Mouse (Mus musculus) ES-E14 (cell line): ENCODE results near the gene Klf12. TPM values are rescaled to one million over a fixed set of nuclear protein-coding genes. Genes with fewer than 3 reads are reported as not detected.

Experiments used
- DNase-seq: peaks from one replicate; pipeline ENCODE4 v3.0.0-alpha.2; 2013; ENCODE audit warnings: low read depth, low spot score
- H3K27ac ChIP-seq: 2 replicates; pipeline ENCODE4 v1.5.1; 2012; ENCODE audit warnings: low read depth, mild to moderate bottlenecking, low read length, moderate library complexity, mixed read lengths; ENCODE audit not compliant: poor library complexity, insufficient read depth, severe bottlenecking
- H3K36me3 ChIP-seq: 2 replicates; pipeline ENCODE4 v1.6.1; 2012; ENCODE audit warnings: mild to moderate bottlenecking, low read length, moderate library complexity, mixed read lengths; ENCODE audit not compliant: control insufficient read depth, poor library complexity, insufficient read depth, severe bottlenecking
- H3K4me1 ChIP-seq, 2 experiments: fragments of 150-350 bp in 1 of 2; sonication (generic) in 1 of 2; 2 replicates each; pipeline ENCODE4 v1.6.1; 2012; ENCODE audit warnings: low read length in 2 of 2, mild to moderate bottlenecking in 1 of 2, mixed read lengths in 1 of 2; ENCODE audit not compliant: control insufficient read depth in 2 of 2, insufficient read depth in 2 of 2, poor library complexity in 1 of 2
- H3K4me3 ChIP-seq, 2 experiments: fragments of 150-350 bp in 1 of 2; sonication (generic) in 1 of 2; 2 replicates each; pipeline ENCODE4 v1.5.1; 2012; ENCODE audit warnings: low read length in 2 of 2, low read depth in 1 of 2, mild to moderate bottlenecking in 1 of 2, mixed read lengths in 1 of 2; ENCODE audit not compliant: insufficient read depth in 1 of 2, poor library complexity in 1 of 2, severe bottlenecking in 1 of 2
- H3K9ac ChIP-seq: 2 replicates; pipeline ENCODE4 v1.6.1; 2012; ENCODE audit warnings: low read depth, mild to moderate bottlenecking, low read length, mixed read lengths; ENCODE audit not compliant: poor library complexity, insufficient read depth, severe bottlenecking
- H3K9me3 ChIP-seq: fragments of 150-350 bp; sonication (generic); 2 replicates; pipeline ENCODE4 v1.6.1; 2012; ENCODE audit warnings: low read depth, mild to moderate bottlenecking, low read length; ENCODE audit not compliant: control insufficient read depth, insufficient read depth
- CHD2 ChIP-seq: IDR thresholded peaks from 2 replicates; pipeline ENCODE4 v1.6.1; 2014; ENCODE audit warnings: mild to moderate bottlenecking, low read depth, low read length, inconsistent platforms
- HCFC1 ChIP-seq: IDR thresholded peaks from 2 replicates; pipeline ENCODE4 v1.6.1; 2012; ENCODE audit warnings: low read length, inconsistent platforms, borderline replicate concordance; ENCODE audit not compliant: insufficient read depth
- MAFK ChIP-seq: IDR thresholded peaks from 2 replicates; pipeline ENCODE4 v1.6.1; 2014; ENCODE audit warnings: mild to moderate bottlenecking, low read depth, low read length, inconsistent platforms; ENCODE audit not compliant: insufficient read depth
- ZC3H11A ChIP-seq: IDR thresholded peaks from 2 replicates; pipeline ENCODE4 v1.6.1; 2012; ENCODE audit warnings: low read depth, mild to moderate bottlenecking, inconsistent platforms, low read length, borderline replicate concordance
- ZNF384 ChIP-seq: IDR thresholded peaks from 2 replicates; pipeline ENCODE4 v1.6.1; 2012; ENCODE audit warnings: low read depth, low read length, inconsistent platforms
- in situ Hi-C, 2 experiments: fragments of 600-800 bp; cut with MboI; formaldehyde crosslinking; loops; one replicate each; pipeline ENCODE4 v1.15.1; 2025; ENCODE audit warnings: low sequenced_read_pairs in 2 of 2, inconsistent platforms in 1 of 2; ENCODE audit not compliant: unreplicated experiment in 2 of 2
- total RNA-seq: library from RNA; depleted of rRNA; stranded (reverse); fragments of 300-350 nt; gene quantifications from 2 replicates; pipeline ENCODE4 v1.2.3, GENCODE M21; 2012

Klf12 gene
- total RNA-seq, 1 experiment: 8.7 TPM

GRCm38 (mm10) chr14:100224151-100224550 is 60.3 kb downstream of the Klf12 start:
- TF ChIP-seq ZNF384 (no peak), MAFK (no peak), CHD2 (no peak), ZC3H11A (no peak), HCFC1 (no peak)
- H3K9me3 ChIP-seq: no peaks in the 10 kb centered on the region
- in situ Hi-C loops: no loop called here
- H3K36me3 ChIP-seq: peaks cover under 1% of the 10 kb centered on the region; the same call in 1 of the 2 replicates
- no peak overlapping the region for H3K4me3 ChIP-seq
- H3K9ac ChIP-seq: no peak overlapping the region
- no peak for DNase-seq
- no peaks in the 10 kb centered on the region for H3K4me1 ChIP-seq
- H3K27ac ChIP-seq: no peak overlapping the region

GRCm38 (mm10) chr14:100222260-100222659 is 62.2 kb downstream of the Klf12 start:
- Histone ChIP-seq H3K36me3 (peaks cover 2% of the 10 kb centered on the region; the same call in 1 of the 2 replicates), H3K4me3 (no peak overlapping the region), H3K4me1 (no peaks in the 10 kb centered on the region), H3K27ac (no peak overlapping the region), H3K9ac (no peak overlapping the region), H3K9me3 (no peaks in the 10 kb centered on the region)
- in situ Hi-C loops: no loop called here
- DNase-seq: no peak
- TF ChIP-seq ZC3H11A: no peak
- no peak for TF ChIP-seq ZNF384
- TF ChIP-seq CHD2: no peak
- TF ChIP-seq HCFC1: no peak
- no peak for TF ChIP-seq MAFK

- in situ Hi-C loops: no loop called here
- Histone ChIP-seq H3K9ac (no peak overlapping the region), H3K4me3 (no peak overlapping the region), H3K4me1 (peaks cover 8 to 16% of the 10 kb centered on the region in 2 experiments), H3K9me3 (no peaks in the 10 kb centered on the region), H3K27ac (no peak overlapping the region), H3K36me3 (0 out of 2 replicates have a peak, but pooled peaks cover 2% of the 10 kb centered on the region)
- DNase-seq: no peak
- TF ChIP-seq MAFK (no peak), HCFC1 (no peak), ZC3H11A (no peak), CHD2 (no peak), ZNF384 (no peak)
These were observed 69.2 kb downstream of the Klf12 start for GRCm38 (mm10) chr14:100215213-100215785.

- Histone ChIP-seq H3K4me3 (peak overlapping the region in 1 of 2 experiments; percentile 68; a peak in 2 of 4 replicates), H3K4me1 (peaks cover 13 to 19% of the 10 kb centered on the region in 2 experiments), H3K9me3 (no peaks in the 10 kb centered on the region), H3K36me3 (no peaks in the 10 kb centered on the region), H3K9ac (no peak overlapping the region), H3K27ac (no peak overlapping the region; the same call in 1 of the 2 replicates)
- peak; percentile 51 for DNase-seq
- TF ChIP-seq HCFC1: no peak
- TF ChIP-seq MAFK: no peak
- no peak for TF ChIP-seq ZNF384
- TF ChIP-seq CHD2: no peak
- TF ChIP-seq ZC3H11A: no peak
- in situ Hi-C loops: no loop called here
These were observed 71.4 kb downstream of the Klf12 start for GRCm38 (mm10) chr14:100213066-100213465.

GRCm38 (mm10) chr14:100211826-100212117 is 72.7 kb downstream of the Klf12 start:
- H3K27ac ChIP-seq: no peak overlapping the region
- no peaks in the 10 kb centered on the region for H3K36me3 ChIP-seq
- no peaks in the 10 kb centered on the region for H3K9me3 ChIP-seq
- H3K9ac ChIP-seq: no peak overlapping the region
- in situ Hi-C loops: no loop called here
- no peak for DNase-seq
- TF ChIP-seq ZNF384 (no peak), HCFC1 (no peak), MAFK (no peak), CHD2 (no peak), ZC3H11A (no peak)
- no peak overlapping the region for H3K4me3 ChIP-seq
- peaks cover 15 to 19% of the 10 kb centered on the region in 2 experiments for H3K4me1 ChIP-seq
